Mouse (Mus musculus) lung, postnatal 36 days (tissue): ENCODE data around the gene Zfp367.

Experiments used
- DNase-seq: peaks from one replicate; pipeline ENCODE4 v3.0.0; 2022; ENCODE audit warnings: mixed read lengths

Zfp367 gene

DNA sequence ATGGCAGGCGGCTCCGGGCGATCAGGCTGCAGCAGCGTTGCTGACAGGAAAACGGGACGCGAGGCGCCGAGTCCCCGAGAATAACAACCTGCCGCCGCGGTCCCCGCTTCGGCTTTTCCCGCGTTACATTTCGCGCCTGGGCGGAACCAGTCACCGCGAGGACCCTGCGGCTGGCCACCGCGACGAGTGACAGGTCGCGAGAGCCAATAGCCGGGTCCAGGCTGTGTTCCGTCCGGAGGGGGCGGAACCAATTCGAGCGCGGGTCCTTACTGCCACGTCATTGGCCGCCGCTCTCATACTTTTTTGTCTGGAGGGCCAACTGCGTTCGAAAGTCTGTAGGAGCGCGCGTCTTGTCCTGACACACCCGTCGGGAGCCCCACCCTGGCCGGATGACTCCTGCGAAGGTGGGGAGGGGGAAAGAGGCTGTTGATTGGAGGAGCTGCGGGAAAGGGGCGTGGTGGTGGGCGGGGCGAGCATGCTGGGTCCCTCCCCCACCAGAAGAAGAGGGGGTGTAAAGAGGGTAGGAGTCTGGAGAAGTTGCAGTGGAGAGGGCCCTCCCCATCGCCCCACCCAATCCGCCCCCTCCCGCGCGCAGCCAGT is at the start of gene Zfp367:
TSS of gene Zfp367 (minus strand) at position 120 of the 600 bp plus-strand sequence.
- peak; percentile 99 for DNase-seq

DNA sequence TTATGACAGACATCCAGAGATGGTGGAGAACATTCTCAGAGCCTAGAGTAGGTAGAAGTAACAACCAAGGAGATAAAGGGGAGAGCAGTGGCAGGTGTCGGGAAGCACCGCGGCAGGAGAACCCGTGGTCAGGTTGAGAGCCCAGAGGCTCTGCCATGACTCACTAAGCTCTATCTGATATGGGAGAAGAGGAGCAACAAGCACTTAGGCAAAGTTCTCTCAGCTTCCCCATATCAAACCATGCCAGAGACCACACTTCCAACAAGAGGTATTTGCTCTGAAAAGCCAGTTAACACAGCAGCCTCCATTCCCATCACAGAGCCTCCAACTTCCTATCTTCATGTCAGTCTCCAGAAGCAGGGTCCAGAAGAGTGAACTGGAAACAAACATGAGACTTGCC is 47.9 kb upstream of the Zfp367 start:
- DNase-seq = no peak

- no peak for DNase-seq
Measured at GRCm38 (mm10) chr13:64198310-64198709, 45.3 kb upstream of the Zfp367 start.

DNA sequence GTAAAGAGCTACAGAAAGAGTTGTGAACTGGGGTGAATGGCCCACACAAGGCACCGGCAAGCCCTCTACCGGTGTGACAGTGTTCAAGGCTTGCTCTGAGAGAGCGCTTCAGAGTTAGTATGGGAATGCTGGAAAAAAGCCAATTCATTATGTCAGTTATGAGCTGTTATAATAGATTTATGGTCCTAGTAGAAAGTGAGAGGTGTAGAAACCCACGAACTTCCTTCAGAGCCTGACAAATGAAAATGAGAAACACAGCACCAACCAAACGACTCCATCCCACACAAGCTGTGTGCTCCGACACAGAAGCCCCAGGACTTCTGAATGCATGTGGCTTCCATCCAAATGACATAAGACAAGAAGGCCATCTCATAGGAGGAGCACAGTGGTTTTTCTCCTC is 44.9 kb upstream of the Zfp367 start:
- no peak for DNase-seq

- DNase-seq = no peak
Measured at GRCm38 (mm10) chr13:64187065-64187464, 34.1 kb upstream of the Zfp367 start.

- DNase-seq = no peak
Measured at GRCm38 (mm10) chr13:64186516-64186915, 33.5 kb upstream of the Zfp367 start.

DNA sequence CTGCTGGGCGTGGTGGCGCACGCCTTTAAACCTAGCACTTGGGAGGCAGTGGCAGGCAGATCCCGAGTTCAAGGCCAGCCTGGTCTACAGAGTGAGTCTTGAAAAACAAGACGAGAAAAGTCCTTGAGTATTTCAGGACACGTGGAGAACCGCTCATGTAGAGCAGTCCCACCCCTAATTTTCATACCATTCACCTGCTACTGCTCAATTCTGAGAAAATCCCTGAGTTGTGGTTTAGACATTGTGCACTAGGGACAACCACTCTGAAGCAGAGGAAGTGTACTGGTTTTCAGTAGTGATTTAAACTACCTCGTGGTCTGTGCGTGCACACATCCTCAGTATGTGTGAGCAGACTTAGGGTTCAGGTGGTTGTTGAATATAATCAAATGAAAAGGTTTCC is 32.6 kb upstream of the Zfp367 start:
- no peak for DNase-seq

DNA sequence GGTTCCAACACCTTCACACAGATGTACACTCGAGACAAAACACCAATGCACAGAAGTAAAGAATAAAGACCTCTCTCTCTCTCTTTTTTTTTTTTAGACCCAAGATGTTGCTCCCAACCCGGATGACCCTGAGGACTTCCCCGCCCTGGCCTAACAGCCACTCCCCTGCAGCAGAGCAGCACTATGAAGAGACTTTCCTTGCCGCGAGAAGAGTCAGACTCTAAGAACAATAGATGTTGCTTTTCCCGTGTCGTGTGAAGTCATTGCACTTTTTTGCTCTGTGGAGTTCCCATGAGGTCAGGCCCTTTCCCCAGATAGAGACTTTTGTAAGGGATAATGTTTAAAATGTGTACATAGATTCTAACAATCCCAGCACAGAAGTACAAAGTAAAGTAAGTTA is 32.2 kb upstream of the Zfp367 start:
- no peak for DNase-seq

DNA sequence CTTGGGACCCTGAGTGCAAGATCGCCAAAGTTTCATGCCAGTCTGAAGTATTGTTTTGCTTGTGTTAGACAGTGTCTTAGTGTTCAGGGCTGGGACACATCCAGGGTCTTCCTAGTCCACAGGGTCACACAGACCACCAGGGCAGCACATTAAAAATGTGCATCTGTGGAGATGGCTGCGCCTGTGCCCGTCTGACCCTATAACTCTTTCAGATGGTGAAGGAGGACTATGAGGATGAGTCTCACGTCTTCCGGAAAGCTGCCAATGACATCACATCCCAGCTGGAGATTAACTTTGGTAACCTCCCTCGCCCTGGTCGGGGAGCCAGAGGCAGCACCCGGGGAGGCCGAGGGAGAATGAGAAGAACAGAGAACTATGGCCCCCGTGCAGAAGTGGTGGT is 31.4 kb upstream of the Zfp367 start:
- no peak for DNase-seq

DNA sequence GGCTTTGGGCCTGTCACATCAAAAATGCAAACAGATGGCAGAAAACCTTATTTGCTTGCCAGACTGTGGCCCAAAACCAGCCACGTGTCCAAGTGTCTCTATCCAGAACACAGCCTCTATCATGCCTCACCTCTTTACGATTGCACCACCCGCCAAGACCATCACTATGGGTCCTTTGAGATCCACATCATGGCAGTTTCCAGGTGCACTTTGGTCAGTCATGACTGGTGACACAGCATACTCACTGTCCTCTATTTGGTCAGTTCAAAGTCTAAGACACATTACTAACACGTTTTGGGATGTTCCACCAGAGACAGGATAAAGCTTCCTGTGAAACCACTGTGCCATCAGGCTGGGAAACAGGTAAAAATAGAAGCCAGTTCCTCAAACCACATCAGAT is 30.6 kb upstream of the Zfp367 start:
- DNase-seq = no peak

GRCm38 (mm10) chr13:64182091-64182490 is 29.1 kb upstream of the Zfp367 start:
- no peak for DNase-seq

DNA sequence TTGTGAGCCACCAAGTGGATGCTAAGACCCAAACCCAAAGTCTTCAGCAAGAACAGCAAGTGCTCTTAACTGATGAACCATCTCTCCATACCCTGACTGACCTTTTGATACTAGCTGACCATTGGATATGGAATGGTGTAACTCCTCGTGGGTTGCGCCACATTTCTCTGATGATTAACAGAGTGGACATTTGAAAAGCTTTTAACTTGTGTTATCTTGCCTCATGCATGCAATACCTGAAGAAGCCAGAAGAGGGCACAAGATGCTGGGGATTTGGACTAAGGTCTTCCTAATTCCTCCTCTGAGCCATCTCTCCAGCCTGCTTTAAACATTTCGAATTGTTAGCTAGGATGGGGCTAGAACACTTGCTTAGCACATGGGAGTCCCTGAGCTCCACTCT is 27.9 kb upstream of the Zfp367 start:
- DNase-seq = peak; percentile 83

DNA sequence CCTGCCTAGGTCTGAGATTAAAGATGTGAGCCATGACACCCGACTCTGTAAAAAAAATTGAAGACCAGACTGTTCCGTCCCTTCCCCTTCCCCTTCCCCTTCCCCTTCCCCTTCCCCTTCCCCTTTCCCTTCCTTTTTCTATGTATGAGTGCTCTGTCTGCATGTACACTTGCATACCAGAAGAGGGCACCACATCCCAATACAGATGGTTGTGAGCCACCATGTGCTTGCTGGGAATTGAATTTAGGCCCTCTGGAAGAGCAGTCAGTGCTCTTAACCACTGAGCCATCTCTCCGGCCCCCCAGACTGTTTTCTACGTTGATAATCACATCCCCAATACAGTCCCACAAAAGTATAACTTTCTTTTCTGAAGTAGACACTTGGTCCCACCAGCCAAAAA is 27.3 kb upstream of the Zfp367 start:
- no peak for DNase-seq

DNA sequence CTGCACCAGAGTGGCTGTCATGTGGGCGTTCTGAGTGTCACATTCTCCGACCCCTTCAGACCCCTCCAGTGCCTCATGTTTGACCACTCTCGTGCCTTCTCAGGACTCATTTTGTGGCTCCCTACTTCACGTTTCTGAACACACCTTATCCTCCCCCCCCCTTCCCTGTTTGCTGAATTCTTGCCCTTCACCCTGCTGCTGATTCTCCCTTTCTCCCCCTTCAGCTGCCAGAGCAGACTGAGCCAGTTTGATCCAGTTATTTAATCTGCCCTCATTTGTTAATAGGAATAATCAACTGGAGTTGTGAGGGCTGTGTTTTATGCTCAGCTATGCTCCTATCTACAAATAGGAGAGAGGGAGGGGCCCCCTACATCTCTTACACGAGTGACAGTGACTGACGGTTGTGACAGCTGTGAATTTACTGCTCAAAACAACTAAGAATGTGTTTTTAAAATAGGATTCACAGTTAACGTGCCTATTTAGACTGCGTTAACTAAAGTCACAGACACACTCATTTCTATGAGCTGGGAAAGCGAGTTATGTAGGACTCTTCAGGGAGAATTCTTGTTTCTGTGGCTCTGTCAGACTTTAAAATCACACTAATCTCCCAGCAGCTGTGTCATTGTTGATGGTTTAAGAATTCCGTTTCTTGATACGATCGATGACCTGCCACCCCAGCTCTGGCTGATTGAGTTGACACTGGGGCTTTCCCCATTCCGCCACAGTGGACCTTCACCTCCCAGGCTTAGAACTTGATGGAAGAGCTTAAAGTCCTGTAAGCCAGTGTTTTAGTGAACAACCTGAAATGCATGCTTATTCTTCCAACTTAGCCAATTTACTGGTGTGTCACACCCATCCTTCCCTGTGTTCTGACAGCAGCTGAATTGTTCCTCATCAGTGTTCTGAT is 26.0 kb upstream of the Zfp367 start:
- DNase-seq = no peak

DNA sequence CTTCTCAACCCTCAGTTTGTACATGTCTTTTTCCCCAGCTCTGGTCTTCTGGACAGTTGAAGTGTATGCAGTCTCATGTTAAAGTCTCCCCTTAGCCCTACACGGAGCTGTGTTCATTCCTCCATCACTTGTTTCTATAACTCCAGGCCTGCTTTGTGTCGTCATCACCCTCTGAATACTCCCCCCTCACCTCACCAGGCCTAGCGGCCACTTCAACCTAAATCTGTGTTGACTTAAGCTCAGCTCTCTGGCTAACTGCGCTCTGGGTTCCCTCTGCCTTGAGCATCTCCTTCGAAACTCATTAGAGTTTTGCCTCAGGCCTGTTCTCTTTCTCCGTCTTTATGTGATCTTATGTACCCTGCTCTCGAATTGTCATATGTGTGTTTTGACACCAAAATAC is 25.0 kb upstream of the Zfp367 start:
- DNase-seq = no peak

- DNase-seq = no peak
Measured at GRCm38 (mm10) chr13:64169746-64170145, 16.7 kb upstream of the Zfp367 start.

DNA sequence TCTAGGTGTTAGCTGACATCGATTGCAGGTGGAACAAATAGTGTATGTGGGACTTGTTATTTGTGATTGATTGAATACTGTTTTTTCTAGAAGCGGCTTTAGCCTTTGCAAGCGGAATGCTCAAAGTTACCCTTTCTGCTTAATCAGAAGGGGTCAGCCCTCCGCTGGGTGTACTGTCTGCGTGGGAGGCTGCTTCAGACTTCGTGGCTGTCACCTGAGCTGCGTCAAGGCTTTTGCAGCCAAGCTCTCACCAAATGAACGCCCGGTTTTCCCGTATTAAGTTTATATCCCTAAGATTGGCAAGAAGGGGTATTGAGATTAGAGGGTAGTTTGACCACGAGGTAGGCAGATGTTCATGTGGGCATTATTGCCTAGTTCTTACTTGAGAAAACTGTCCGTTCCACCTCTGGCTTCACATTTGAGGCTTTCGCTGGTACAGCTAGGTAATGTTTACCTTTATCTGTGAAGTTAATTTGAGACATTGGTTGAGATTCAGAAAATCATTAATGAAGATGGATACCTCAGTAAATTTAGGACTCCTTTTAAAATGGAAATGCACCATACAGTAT is 10.2 kb upstream of the Zfp367 start:
- DNase-seq = no peak

GRCm38 (mm10) chr13:64162626-64163025 is 9.6 kb upstream of the Zfp367 start:
- no peak for DNase-seq

DNA sequence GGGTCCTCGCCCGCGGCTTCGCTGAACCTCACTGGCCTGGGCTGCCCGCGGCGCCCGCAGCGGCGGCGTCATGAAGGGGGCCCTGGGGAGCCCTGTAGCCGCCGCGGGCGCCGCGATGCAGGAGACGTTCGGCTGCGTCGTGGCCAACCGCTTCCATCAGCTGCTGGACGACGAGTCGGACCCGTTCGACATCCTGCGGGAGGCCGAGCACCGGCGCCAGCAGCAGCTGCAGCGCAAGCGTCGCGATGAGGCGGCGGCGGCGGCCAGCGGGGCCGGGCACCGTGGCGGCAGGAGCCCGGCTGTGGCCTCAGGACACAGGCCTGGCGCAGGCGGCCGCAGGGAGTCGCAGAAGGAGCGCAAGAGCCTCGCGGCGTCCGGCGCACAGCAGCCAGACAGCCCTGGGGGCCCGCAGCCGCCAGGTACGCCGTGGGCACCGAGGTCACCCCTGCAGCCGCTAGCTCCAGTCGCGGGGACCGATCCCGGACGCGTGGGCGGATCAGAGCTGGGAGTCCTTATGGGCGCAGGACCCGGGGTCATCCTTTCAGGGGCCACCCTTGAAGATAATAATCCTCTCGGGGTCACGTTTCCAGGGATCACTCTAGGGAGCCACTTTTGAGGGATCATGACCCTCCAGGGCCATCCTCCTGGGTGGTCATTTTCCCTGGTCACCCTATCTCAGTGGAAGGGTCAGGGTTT is 9.1 kb upstream of the Zfp367 start:
- DNase-seq = no peak

- DNase-seq = peak; percentile 99
Measured at GRCm38 (mm10) chr13:64161548-64161915, 8.5 kb upstream of the Zfp367 start, which contains the start of gene Habp4. Gene Habp4, plus strand, starts transcription at chr13:64161824.

DNA sequence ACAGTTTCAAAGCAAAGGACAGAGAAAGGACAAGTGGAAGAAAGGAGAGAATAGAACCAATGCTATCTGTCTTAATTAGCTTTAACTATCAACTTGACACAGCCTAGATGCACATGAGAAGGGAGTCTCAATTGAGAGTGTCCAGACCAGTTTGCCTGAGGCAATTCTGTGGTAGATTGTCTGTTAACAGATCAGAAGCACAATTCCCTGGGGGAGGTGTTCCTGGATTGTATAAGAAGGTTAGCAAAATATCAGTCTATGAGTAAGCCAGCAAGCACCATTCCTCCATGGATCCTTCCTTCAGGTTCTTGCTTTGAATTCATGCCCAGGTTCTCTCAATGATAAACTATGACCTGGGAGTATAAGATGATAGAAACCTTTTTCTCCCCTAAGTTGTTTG is 4.0 kb upstream of the Zfp367 start:
- DNase-seq = no peak

DNA sequence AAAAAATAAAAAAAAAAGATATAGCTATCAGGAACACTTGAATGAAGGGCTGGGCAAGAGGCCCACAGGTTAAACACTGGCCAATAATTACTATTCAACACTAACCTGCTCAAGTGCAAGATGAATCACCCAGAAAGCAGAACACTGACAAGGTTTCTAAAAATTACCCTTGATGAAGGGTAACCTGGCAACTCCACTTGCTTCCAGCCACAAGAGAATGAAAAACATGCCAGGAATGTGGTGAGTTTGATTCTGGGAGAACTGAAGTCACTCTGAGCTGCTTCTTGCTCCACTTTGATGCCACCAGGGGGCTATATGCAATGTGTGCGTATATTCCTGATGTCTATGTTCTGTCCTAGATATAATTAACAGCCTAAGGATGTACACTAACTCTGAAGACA is 2.2 kb upstream of the Zfp367 start:
- DNase-seq = peak; percentile 86

DNA sequence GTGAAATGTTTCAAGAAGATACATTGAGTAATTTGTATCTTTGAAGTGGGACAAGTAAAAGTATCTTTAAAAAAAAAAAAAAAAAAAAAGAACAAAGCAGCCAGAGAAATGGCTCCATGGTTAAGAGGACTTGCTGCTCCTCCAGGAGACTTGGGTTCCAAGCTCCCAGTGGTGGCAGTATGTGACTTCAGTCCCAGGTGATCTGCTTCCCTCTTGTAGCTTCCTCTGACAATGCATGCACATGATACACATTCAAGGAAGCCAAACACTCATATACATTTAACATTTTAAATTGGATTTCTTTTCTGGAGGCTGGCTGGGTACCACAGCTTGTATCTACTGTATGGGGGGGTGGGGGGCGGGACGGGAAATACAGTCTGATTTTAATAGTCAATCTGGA is 1.6 kb upstream of the Zfp367 start:
- DNase-seq = peak; percentile 9
